Mouse (Mus musculus): ENCODE measurements around the gene Hydin.

The Hydin gene

GRCm38 (mm10) chr8:110444276-110444675, 177.5 kb downstream of the Hydin start:
- no peak for DNase-seq (ENCODE audit: low spot score in 2 of 2)

DNA sequence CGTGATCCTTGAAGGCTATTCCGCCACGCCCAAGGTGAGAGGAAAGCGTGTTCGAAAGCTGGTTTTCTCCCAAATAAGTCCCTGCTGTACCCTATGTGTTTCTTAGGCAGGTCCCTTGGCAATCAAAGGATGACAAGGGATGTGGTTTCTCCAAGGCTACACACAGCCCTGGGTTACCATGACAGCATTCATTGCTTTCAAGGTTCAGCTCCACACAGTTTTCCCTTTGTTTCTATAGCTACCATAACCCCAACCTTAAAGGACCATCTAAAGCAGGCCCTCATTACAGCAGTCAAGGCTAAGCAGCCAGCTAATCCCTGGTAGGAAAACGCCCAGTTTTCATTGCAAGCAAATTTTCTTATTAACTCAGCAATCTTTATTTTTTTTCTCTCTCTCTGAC, 183.7 kb downstream of the Hydin start:
- DNase-seq (ENCODE audit: low spot score in 2 of 2), result no peak

GRCm38 (mm10) chr8:110454466-110454865, 187.7 kb downstream of the Hydin start:
- no peak for DNase-seq (ENCODE audit: low spot score in 2 of 2)

- no peak for DNase-seq (ENCODE audit: low spot score in 2 of 2)
These were observed 190.6 kb downstream of the Hydin start for GRCm38 (mm10) chr8:110457424-110457823.

DNA sequence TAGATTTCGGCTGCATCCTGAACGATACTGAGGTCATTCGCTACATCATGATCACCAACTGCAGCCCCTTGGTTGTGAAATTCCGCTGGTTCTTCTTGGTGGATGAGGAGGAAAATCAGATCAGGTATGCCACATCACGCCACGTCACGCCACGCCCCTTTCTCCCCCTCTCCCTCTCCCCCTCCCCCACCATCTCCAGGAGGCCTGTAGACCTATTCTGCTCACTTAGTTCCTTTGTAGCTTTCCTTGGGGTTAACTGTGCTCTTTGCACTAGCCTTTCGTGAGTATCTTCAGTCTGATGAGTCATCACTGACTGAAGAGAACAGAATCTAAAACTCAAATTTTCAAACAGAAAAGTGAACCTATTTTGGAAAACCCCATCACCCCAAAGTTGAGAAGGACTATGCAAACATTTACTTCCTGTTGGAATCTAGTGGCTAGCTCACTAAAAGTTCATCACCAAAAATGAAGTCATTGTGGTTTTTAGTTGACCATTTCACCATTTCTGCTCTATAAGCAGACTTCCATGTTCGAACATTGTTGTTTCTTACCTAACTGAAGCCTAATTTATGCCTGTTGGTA, 195.9 kb downstream of the Hydin start:
- no peak for DNase-seq (ENCODE audit: low spot score in 2 of 2)

DNA sequence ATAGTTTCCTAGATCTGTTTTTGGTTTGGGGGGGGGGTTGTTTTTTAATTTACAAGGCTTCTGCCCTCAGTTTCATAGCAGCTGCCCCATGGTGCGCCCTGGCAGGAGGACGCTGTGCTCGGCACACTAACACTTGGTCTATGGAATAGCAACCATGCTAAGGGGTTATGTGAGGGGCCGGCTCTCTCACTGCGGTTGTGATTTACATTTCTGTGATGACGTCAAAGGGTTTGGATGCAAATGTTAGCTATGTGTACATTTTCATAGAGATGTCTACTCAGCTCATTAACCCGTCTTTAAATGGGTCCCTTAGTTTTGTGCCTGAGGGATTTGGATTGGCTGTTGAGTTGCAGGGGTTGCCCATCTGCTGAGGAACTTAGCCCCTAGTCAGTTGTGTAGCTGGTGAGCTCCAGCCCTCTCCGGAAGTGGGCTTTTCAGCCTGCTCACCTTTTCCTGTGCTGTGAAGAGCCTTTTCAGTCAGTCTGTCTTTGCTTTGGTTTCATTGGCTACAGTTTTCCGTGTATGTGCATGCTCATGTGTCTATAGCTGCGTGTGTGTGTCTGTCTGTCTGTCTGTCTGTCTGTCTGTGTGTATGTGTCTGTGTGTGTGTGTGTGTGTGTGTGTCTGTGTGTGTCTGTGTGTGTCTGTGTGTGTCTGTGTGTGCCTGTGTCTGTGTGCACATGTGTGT, 197.1 kb downstream of the Hydin start:
- no peak for DNase-seq (ENCODE audit: low spot score in 2 of 2)

GRCm38 (mm10) chr8:110465606-110466005, 198.8 kb downstream of the Hydin start:
- no peak for DNase-seq (ENCODE audit: low spot score in 2 of 2)

- no peak for DNase-seq (ENCODE audit: low spot score in 2 of 2)
These were observed 210.5 kb downstream of the Hydin start for GRCm38 (mm10) chr8:110477256-110477655.

GRCm38 (mm10) chr8:110478576-110478975, 211.8 kb downstream of the Hydin start:
- no peak for DNase-seq (ENCODE audit: low spot score in 2 of 2)

- DNase-seq (ENCODE audit: low spot score in 2 of 2), result no peak
These were observed 212.6 kb downstream of the Hydin start for GRCm38 (mm10) chr8:110479401-110479800.

GRCm38 (mm10) chr8:110482275-110482674, 215.5 kb downstream of the Hydin start:
- no peak for DNase-seq (ENCODE audit: low spot score in 2 of 2)

- no peak for DNase-seq (ENCODE audit: low spot score in 2 of 2)
These were observed 218.5 kb downstream of the Hydin start for GRCm38 (mm10) chr8:110485234-110485633.

GRCm38 (mm10) chr8:110486020-110486419, 219.2 kb downstream of the Hydin start:
- DNase-seq (ENCODE audit: low spot score in 2 of 2), result no peak

GRCm38 (mm10) chr8:110487644-110488043, 220.9 kb downstream of the Hydin start:
- DNase-seq (ENCODE audit: low spot score in 2 of 2), result no peak

GRCm38 (mm10) chr8:110489344-110489743, 222.6 kb downstream of the Hydin start:
- DNase-seq (ENCODE audit: low spot score in 2 of 2), result no peak

GRCm38 (mm10) chr8:110491118-110491517, 224.3 kb downstream of the Hydin start:
- no peak for DNase-seq (ENCODE audit: low spot score in 2 of 2)

DNA sequence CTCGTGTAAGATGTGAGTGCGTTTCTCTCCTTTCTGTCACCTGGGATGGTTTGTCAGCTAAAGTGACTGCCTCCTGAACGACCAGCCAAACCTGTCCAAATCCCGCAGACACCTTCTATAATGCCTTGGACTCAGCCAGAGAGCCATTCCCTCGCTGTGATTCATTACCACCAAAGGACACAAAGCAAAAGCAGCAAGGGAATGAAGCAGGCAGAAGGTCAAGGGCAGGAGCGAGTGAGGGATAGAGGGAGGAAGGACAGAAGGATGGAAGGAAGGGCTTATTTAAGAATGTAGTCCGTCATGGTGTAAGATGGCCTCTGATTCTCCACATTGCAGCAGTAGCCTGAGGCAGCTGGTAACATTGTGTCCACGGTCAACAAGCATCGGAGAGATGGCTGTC, 229.5 kb downstream of the Hydin start:
- no peak for DNase-seq (ENCODE audit: low spot score in 2 of 2)

- DNase-seq (ENCODE audit: low spot score in 2 of 2), result no peak
These were observed 233.5 kb downstream of the Hydin start for GRCm38 (mm10) chr8:110500253-110500652.

DNA sequence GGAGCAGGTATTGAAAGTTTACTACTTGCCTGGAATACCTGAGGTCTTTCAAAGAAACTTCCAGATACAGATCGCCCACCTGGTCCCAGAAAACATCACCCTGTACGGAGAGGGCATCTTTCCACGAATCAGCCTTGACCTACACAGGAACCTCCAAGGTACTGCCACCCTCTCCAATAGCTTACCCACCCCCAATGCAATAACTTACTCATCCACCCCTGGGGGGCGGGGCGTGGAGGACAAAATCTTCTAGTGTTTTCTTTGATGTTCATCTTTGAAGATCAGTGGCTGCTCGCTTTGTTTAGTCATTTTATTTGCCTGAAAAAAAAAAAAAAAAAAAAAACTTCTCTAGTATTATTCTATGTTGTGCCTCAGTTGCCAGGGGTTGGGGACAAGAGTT, 233.9 kb downstream of the Hydin start:
- no peak for DNase-seq (ENCODE audit: low spot score in 2 of 2)

DNA sequence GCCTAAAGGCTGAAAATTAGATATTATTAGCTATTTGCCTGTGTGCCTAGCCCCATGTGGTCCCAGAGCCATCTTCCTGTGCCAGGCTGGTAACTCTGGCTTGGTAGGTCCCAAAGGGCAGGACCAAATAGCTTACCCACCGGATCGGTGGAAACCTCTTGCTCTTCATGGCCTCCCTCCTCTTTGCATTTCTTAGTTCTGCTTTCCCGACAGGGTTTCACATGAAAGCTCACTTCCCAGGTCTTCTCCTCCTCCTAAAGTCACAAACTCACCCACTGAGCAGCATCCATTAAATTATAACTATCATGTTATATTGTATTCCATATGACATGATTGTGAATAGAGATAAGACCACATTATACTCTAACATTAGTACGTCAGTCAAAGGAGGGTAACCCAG, 234.6 kb downstream of the Hydin start:
- no peak for DNase-seq (ENCODE audit: low spot score in 2 of 2)

DNA sequence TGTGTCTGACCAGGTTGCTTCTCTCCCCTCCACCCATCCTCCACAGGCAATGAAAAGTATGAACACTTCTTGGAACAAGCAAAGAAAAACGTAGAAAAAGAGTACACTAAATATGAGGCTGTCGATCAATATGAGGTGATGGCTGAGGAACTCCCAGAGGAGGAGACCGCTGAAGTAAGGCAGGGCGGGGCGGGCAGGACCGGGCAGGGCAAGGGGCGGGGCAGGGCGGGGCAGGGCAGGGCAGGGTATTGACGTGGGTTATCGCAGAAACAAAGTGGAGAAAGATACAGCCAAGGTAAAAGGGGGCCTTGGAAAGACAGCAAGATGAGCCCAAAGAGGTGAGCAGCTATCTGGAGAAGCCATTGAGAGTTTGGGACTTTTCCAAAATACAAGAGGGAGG, 236.1 kb downstream of the Hydin start:
- no peak for DNase-seq (ENCODE audit: low spot score in 2 of 2)

DNA sequence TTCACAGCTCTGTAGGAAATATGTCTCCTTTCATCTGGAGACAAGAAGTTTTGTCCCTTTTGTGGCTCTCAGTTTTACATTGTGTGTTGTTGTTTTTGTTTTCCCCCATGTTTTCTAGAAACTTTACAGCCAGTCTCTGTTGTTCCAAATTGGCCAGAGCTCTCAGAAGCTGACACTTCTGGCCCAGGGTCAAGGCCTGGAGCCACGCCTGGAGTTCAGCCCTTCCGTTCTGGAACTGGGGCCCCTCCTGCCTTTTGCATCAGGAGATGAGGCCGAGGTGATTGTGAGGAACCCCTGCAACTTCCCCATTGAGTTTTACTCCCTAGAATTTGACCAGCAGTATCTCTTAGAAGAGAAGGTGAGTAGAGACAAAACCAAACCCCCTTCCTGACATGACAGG, 242.0 kb downstream of the Hydin start:
- no peak for DNase-seq (ENCODE audit: low spot score in 2 of 2)

DNA sequence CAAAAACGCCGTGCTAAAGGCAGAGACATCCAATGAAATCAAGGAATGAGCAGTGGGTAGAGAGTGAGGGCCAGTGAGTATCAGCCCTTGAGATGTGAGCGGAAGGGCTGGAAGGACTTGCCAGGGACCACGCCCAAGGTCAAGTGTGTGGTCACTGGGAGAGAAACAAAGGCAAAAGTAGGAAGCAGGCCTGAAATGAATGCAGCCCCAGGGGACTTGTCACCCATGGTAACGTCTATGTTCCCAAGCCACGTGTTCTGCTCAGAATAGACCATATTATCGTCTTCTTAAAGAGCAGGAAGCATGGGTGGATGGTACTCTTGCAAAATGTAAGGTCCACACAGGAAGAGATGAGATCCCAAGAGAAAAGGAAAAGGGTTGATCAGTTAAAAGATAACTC, 253.0 kb downstream of the Hydin start:
- DNase-seq (ENCODE audit: low spot score in 2 of 2), result no peak

DNA sequence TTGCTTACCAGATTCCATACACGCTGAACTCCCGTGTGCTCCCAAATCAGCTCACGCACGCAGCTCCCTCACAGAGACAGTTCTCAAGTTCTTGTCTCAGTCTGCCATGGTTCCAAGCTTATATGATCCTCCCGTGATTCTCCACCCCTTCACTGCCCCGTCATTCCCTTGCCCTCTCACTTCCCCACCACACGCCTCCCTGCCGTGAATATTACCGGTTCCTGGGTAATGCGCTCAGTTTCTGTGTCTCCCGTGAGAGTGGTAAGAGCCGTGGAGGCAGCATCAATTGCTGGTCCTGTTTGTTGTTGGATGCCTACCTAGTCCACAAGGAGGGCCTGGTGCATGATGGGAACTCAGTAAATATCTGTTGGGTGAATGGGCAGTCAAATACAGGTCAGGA, 255.1 kb downstream of the Hydin start:
- no peak for DNase-seq (ENCODE audit: low spot score in 2 of 2)

Measured in spleen, postnatal 36 days (tissue).